Mouse (Mus musculus): ENCODE results near the gene Lhx9. TPM values are rescaled to one million over a fixed set of nuclear protein-coding genes. Genes with fewer than 3 reads are reported as not detected.
"Not testable (repeated sequence)": the region's sequence is repeated elsewhere in the genome, so short reads cannot be mapped to it uniquely, and the experiment has no call there.

Gene Lhx9
- 0.13 and 0.15 TPM in 2 replicates for polyA plus RNA-seq (2015; fragmentation: Nextera tagmentation; extraction: Ambion mirVana)

- Histone ChIP-seq H3K27me3 (ENCODE audit: control insufficient read depth, insufficient read depth, low read length) (peaks cover 12% of the 10 kb centered on the region; the same call in 1 of the 2 replicates), H3K4me3 (ENCODE audit: low read depth, low read length) (peak within 1 kb of the TSS; percentile 32), H3K27ac (replicated peaks) (no peak within 1 kb of the TSS), H3K36me3 (ENCODE audit: control insufficient read depth, insufficient read depth, low read length) (no peaks in the 10 kb centered on the region), H3K9ac (ENCODE audit: low read length) (peak within 1 kb of the TSS; percentile 27; the same call in 1 of the 2 replicates), H3K4me1 (replicated peaks; ENCODE audit: control insufficient read depth, insufficient read depth) (0 out of 2 replicates have a peak, but pooled peaks cover 4% of the 10 kb centered on the region), H3K9me3 (ENCODE audit: control insufficient read depth, low read length) (no peaks in the 10 kb centered on the region), H3K4me2 (replicated peaks; ENCODE audit: low read depth) (peak within 1 kb of the TSS; percentile 53)
- under 1% methylated on average over 33 of the region's 33 CpGs for WGBS
- DNase-seq (ENCODE audit: low spot score) (peak; percentile 61), ATAC-seq (ENCODE audit: low FRiP score, low TSS enrichment) (peak; percentile 64)
- TF ChIP-seq CTCF (IDR thresholded peaks at IDR 0.05; ENCODE audit: low read depth): no peak
- no peak for TF ChIP-seq EP300 (optimal IDR thresholded peaks at IDR 0.05)
These were observed at the start of gene Lhx9 for GRCm38 (mm10) chr1:138848511-138849109. Gene Lhx9 (minus strand): TSS chr1:138848577.

GRCm38 (mm10) chr1:138896088-138896487 is 47.7 kb upstream of the Lhx9 start:
- Histone ChIP-seq H3K9ac (ENCODE audit: low read length) (no peak overlapping the region), H3K36me3 (ENCODE audit: control insufficient read depth, insufficient read depth, low read length) (no peaks in the 10 kb centered on the region), H3K4me2 (replicated peaks; ENCODE audit: low read depth) (no peak overlapping the region), H3K27me3 (ENCODE audit: control insufficient read depth, insufficient read depth, low read length) (no peaks in the 10 kb centered on the region), H3K4me1 (replicated peaks; ENCODE audit: control insufficient read depth, insufficient read depth) (no peaks in the 10 kb centered on the region), H3K9me3 (ENCODE audit: control insufficient read depth, low read length) (no peaks in the 10 kb centered on the region), H3K27ac (replicated peaks) (no peak overlapping the region), H3K4me3 (ENCODE audit: low read depth, low read length) (no peak overlapping the region)
- DNase-seq (ENCODE audit: low spot score): no peak
- ATAC-seq (ENCODE audit: low FRiP score, low TSS enrichment): no peak
- 65% methylated on average over 3 of the region's 3 CpGs for WGBS
- TF ChIP-seq CTCF (IDR thresholded peaks at IDR 0.05; ENCODE audit: low read depth) (peak; percentile 42), EP300 (optimal IDR thresholded peaks at IDR 0.05) (no peak)

- no peak overlapping the region for H3K9ac ChIP-seq (ENCODE audit: low read length)
- DNase-seq (ENCODE audit: low spot score): no peak
These were observed 29.3 kb upstream of the Lhx9 start for GRCm38 (mm10) chr1:138877470-138878254.

GRCm38 (mm10) chr1:138876371-138877045 is 28.1 kb upstream of the Lhx9 start:
- H3K4me3 ChIP-seq (ENCODE audit: low read depth, low read length): no peak overlapping the region
- DNase-seq (ENCODE audit: low spot score): peak; percentile 26
- no peak overlapping the region for H3K9ac ChIP-seq (ENCODE audit: low read length)
- H3K36me3 ChIP-seq (ENCODE audit: control insufficient read depth, insufficient read depth, low read length): no peaks in the 10 kb centered on the region
- WGBS: 46% methylated on average over 16 of the region's 16 CpGs
- H3K27me3 ChIP-seq (ENCODE audit: control insufficient read depth, insufficient read depth, low read length): no peaks in the 10 kb centered on the region
- 0 out of 2 replicates have a peak, but pooled peaks have one; percentile 61 for ATAC-seq (ENCODE audit: low FRiP score, low TSS enrichment)
- H3K27ac ChIP-seq (replicated peaks): no peak overlapping the region
- no peaks in the 10 kb centered on the region for H3K9me3 ChIP-seq (ENCODE audit: control insufficient read depth, low read length)
- H3K4me1 ChIP-seq (replicated peaks; ENCODE audit: control insufficient read depth, insufficient read depth): no peaks in the 10 kb centered on the region
- peak overlapping the region; percentile 17; the same call in 1 of the 2 replicates for H3K4me2 ChIP-seq (replicated peaks; ENCODE audit: low read depth)
- TF ChIP-seq EP300 (optimal IDR thresholded peaks at IDR 0.05) (no peak), CTCF (IDR thresholded peaks at IDR 0.05; ENCODE audit: low read depth) (no peak)

More at GRCm38 (mm10) chr1:138877470-138878254, 29.3 kb upstream of the Lhx9 start:
- Histone ChIP-seq H3K27ac (replicated peaks) (no peak overlapping the region), H3K27me3 (ENCODE audit: control insufficient read depth, insufficient read depth, low read length) (no peaks in the 10 kb centered on the region), H3K4me2 (replicated peaks; ENCODE audit: low read depth) (no peak overlapping the region), H3K4me3 (ENCODE audit: low read depth, low read length) (no peak overlapping the region), H3K36me3 (ENCODE audit: control insufficient read depth, insufficient read depth, low read length) (no peaks in the 10 kb centered on the region), H3K9me3 (ENCODE audit: control insufficient read depth, low read length) (no peaks in the 10 kb centered on the region), H3K4me1 (replicated peaks; ENCODE audit: control insufficient read depth, insufficient read depth) (no peaks in the 10 kb centered on the region)
- no peak for ATAC-seq (ENCODE audit: low FRiP score, low TSS enrichment)
- 93% methylated on average over 14 of the region's 14 CpGs for WGBS
- TF ChIP-seq EP300 (optimal IDR thresholded peaks at IDR 0.05) (no peak), CTCF (IDR thresholded peaks at IDR 0.05; ENCODE audit: low read depth) (no peak)

- H3K4me1 ChIP-seq (replicated peaks; ENCODE audit: control insufficient read depth, insufficient read depth); H3K27me3 ChIP-seq (ENCODE audit: control insufficient read depth, insufficient read depth, low read length); H3K9me3 ChIP-seq (ENCODE audit: control insufficient read depth, low read length); H3K36me3 ChIP-seq (ENCODE audit: control insufficient read depth, insufficient read depth, low read length): not testable (repeated sequence)
- DNase-seq (ENCODE audit: low spot score) (peak; percentile 92), ATAC-seq (ENCODE audit: low FRiP score, low TSS enrichment) (peak; percentile 99)
- WGBS: 0% methylated on average over 26 of the region's 79 CpGs
- H3K4me2 ChIP-seq (replicated peaks; ENCODE audit: low read depth): peak within 1 kb of the TSS; percentile 29
- peak within 1 kb of the TSS; percentile 46 for H3K4me3 ChIP-seq (ENCODE audit: low read depth, low read length)
- peak within 1 kb of the TSS; percentile 57 for H3K9ac ChIP-seq (ENCODE audit: low read length)
- peak within 1 kb of the TSS; percentile 84 for H3K27ac ChIP-seq (replicated peaks)
These were observed 7.9 kb upstream of the Lhx9 start, which contains the start of gene 2310009B15Rik for GRCm38 (mm10) chr1:138856101-138856950. Gene 2310009B15Rik (minus strand): TSS chr1:138856852.
